Mouse (Mus musculus): ENCODE measurements around the gene Oas1h.

- TF ChIP-seq CTCF (IDR thresholded peaks at IDR 0.05 in 2 of 3, conservative IDR thresholded peaks at IDR 0.05 in 1 of 3; ENCODE audit: control insufficient read depth in 1 of 3, insufficient read depth in 1 of 3, low read depth in 2 of 3, low read length in 3 of 3, poor library complexity in 1 of 3, severe bottlenecking in 1 of 3) (no peak), NRF1 (IDR thresholded peaks at IDR 0.05; ENCODE audit: insufficient read depth, low read depth, low read length, poor library complexity, severe bottlenecking) (no peak), EP300 (IDR thresholded peaks at IDR 0.05; ENCODE audit: low read depth in 1 of 2, low read length in 2 of 2) (no peak), ELF1 (IDR thresholded peaks at IDR 0.05; ENCODE audit: low read depth, low read length) (no peak), GABPA (IDR thresholded peaks at IDR 0.05; ENCODE audit: low read depth, low read length) (no peak)
Measured at GRCm38 (mm10) chr5:120861121-120861520, at the start of gene Oas1h.

Data from MEL (cell line).